Mouse (Mus musculus) CH12F3 (cell line): Measurements from ENCODE around the gene Myo9a.

Source experiments
- in situ Hi-C: fragments of 300-500 bp; cut with MboI; formaldehyde crosslinking; loops from 2 replicates; pipeline ENCODE4 v1.14.3; 2020; ENCODE audit warnings: low sequenced_read_pairs

The Myo9a gene

GRCm38 (mm10) chr9:59948226-59948625 lies 197.5 kb downstream of the Myo9a start:
- in situ Hi-C loops, result no loop called here

- in situ Hi-C loops, result no loop called here
Observed at GRCm38 (mm10) chr9:59948691-59949250, 198.1 kb downstream of the Myo9a start.

GRCm38 (mm10) chr9:59949511-59949910 lies 198.8 kb downstream of the Myo9a start:
- in situ Hi-C loops, result no loop called here

GRCm38 (mm10) chr9:59949981-59950380 lies 199.3 kb downstream of the Myo9a start:
- in situ Hi-C loops, result loop anchor here (10.0 kb wide), 1 partner anchor 225 kb away; no protein-coding TSS in a partner anchor

GRCm38 (mm10) chr9:59951001-59951750 lies 200.5 kb downstream of the Myo9a start:
- in situ Hi-C loops, result loop anchor here (10.0 kb wide), 1 partner anchor 226 kb away; no protein-coding TSS in a partner anchor

- in situ Hi-C loops, result loop anchor here (10.0 kb wide), 1 partner anchor 227 kb away; no protein-coding TSS in a partner anchor
Observed at GRCm38 (mm10) chr9:59951943-59952342, 201.2 kb downstream of the Myo9a start.

- in situ Hi-C loops, result loop anchor here (10.0 kb wide), 1 partner anchor 228 kb away; no protein-coding TSS in a partner anchor
Observed at GRCm38 (mm10) chr9:59952515-59953070, 201.9 kb downstream of the Myo9a start.

GRCm38 (mm10) chr9:59953556-59953955 lies 202.9 kb downstream of the Myo9a start:
- in situ Hi-C loops, result loop anchor here (10.0 kb wide), 1 partner anchor 229 kb away; no protein-coding TSS in a partner anchor

- in situ Hi-C loops, result loop anchor here (10.0 kb wide), 1 partner anchor 230 kb away; no protein-coding TSS in a partner anchor
Observed at GRCm38 (mm10) chr9:59955199-59955598, 204.5 kb downstream of the Myo9a start.

GRCm38 (mm10) chr9:59955692-59956091 lies 205.0 kb downstream of the Myo9a start:
- in situ Hi-C loops, result loop anchor here (10.0 kb wide), 1 partner anchor 231 kb away; no protein-coding TSS in a partner anchor

GRCm38 (mm10) chr9:59956496-59956895 lies 205.8 kb downstream of the Myo9a start:
- in situ Hi-C loops, result loop anchor here (10.0 kb wide), 1 partner anchor 232 kb away; no protein-coding TSS in a partner anchor

GRCm38 (mm10) chr9:59958115-59958514 lies 207.4 kb downstream of the Myo9a start:
- in situ Hi-C loops, result loop anchor here (10.0 kb wide), 1 partner anchor 233 kb away; no protein-coding TSS in a partner anchor

- in situ Hi-C loops, result loop anchor here (10.0 kb wide), 1 partner anchor 234 kb away; no protein-coding TSS in a partner anchor
Observed at GRCm38 (mm10) chr9:59959276-59959675, 208.6 kb downstream of the Myo9a start.

GRCm38 (mm10) chr9:59960559-59960958 lies 209.9 kb downstream of the Myo9a start, which contains the start of gene Nr2e3:
Gene Nr2e3 (minus strand): TSS chr9:59960659.
- in situ Hi-C loops, result no loop called here

- in situ Hi-C loops, result no loop called here
Observed at GRCm38 (mm10) chr9:59961201-59961955, 210.7 kb downstream of the Myo9a start.

GRCm38 (mm10) chr9:59964367-59964766 lies 213.7 kb downstream of the Myo9a start:
- in situ Hi-C loops, result no loop called here

GRCm38 (mm10) chr9:59965046-59965445 lies 214.3 kb downstream of the Myo9a start:
- in situ Hi-C loops, result no loop called here

GRCm38 (mm10) chr9:59969383-59969782 lies 218.7 kb downstream of the Myo9a start:
- in situ Hi-C loops, result no loop called here

- in situ Hi-C loops, result no loop called here
Observed at GRCm38 (mm10) chr9:59971263-59971662, 220.6 kb downstream of the Myo9a start.
